Mouse (Mus musculus) midbrain, embryonic 15.5 days (tissue): ENCODE measurements around the gene Grcc10. TPM values are rescaled to one million over a fixed set of nuclear protein-coding genes. Genes with fewer than 3 reads are reported as not detected.
A peak's percentile ranks its signal among the peaks of the same experiment; 100 is the strongest.

Experiments
- ATAC-seq: fragments of 200-750 bp; cut with Nextera tagmentation; replicated peaks from 2 replicates; pipeline ENCODE4 v1.8.0; 2017; ENCODE audit warnings: moderate TSS enrichment
- H3K27ac ChIP-seq: fragments of 300-500 bp; sonication (generic); 2 replicates; pipeline ENCODE4 v1.5.1; 2015; ENCODE audit warnings: mild to moderate bottlenecking, inconsistent platforms
- H3K27me3 ChIP-seq: fragments of 300-500 bp; sonication (generic); replicated peaks from 2 replicates; pipeline ENCODE4 v1.6.1; 2015; ENCODE audit warnings: inconsistent platforms
- H3K36me3 ChIP-seq: fragments of 300-500 bp; sonication (generic); replicated peaks from 2 replicates; pipeline ENCODE4 v1.6.1; 2015; ENCODE audit warnings: inconsistent platforms
- H3K4me1 ChIP-seq: fragments of 300-500 bp; sonication (generic); 2 replicates; pipeline ENCODE4 v1.6.1; 2015; ENCODE audit warnings: inconsistent platforms
- H3K4me2 ChIP-seq: fragments of 300-500 bp; sonication (generic); 2 replicates; pipeline ENCODE4 v1.6.1; 2015; ENCODE audit warnings: inconsistent platforms, mild to moderate bottlenecking, moderate library complexity
- H3K4me3 ChIP-seq: fragments of 300-500 bp; sonication (generic); 2 replicates; pipeline ENCODE4 v1.5.1; 2015; ENCODE audit warnings: mild to moderate bottlenecking, inconsistent platforms
- H3K9ac ChIP-seq: fragments of 300-500 bp; sonication (generic); 2 replicates; pipeline ENCODE4 v1.6.1; 2015; ENCODE audit warnings: mild to moderate bottlenecking, inconsistent platforms
- H3K9me3 ChIP-seq: fragments of 300-500 bp; sonication (generic); 2 replicates; pipeline ENCODE4 v1.6.1; 2016; ENCODE audit warnings: inconsistent platforms
- WGBS: fragments of 180-500 bp; shearing (Covaris S2); methylation state at CpG from one replicate; pipeline ENCODE4 v1.1.7; 2015; ENCODE audit warnings: mixed read lengths; 5-methylcytosine and 5-hydroxymethylcytosine counted together
- polyA plus RNA-seq: library from polyadenylated mRNA; unstranded; fragments of >200 nt; fragmentation: Nextera tagmentation; extraction: Ambion mirVana; gene quantifications from 2 replicates; pipeline ENCODE4 v1.2.1, GENCODE M21; 2015

Grcc10 gene
- polyA plus RNA-seq, 1 experiment from 2014 or later: 674 TPM

- H3K4me3 ChIP-seq: peak within 1 kb of the TSS; percentile 58
- peak; percentile 61 for ATAC-seq
- H3K4me2 ChIP-seq: peak within 1 kb of the TSS; percentile 72
- H3K9me3 ChIP-seq: no peaks in the 10 kb centered on the region
- H3K27ac ChIP-seq: peak within 1 kb of the TSS; percentile 96
- peak within 1 kb of the TSS; percentile 81 for H3K9ac ChIP-seq
- no peaks in the 10 kb centered on the region for H3K36me3 ChIP-seq
- peaks cover 45% of the 10 kb centered on the region for H3K4me1 ChIP-seq
- under 1% methylated on average over 33 of the region's 100 CpGs for WGBS
- H3K27me3 ChIP-seq: no peaks in the 10 kb centered on the region
Observed at GRCm38 (mm10) chr6:124755831-124756595, 14.8 kb upstream of the Grcc10 start, which contains the start of the genes Gm45234 and Atn1. Gm45234 (minus strand) TSS chr6:124756021. Atn1 (minus strand) TSS chr6:124756524.

GRCm38 (mm10) chr6:124755306-124755705 is 14.1 kb upstream of the Grcc10 start:
- no peak for ATAC-seq
- 0% methylated on average over 3 of the region's 3 CpGs for WGBS
- H3K4me1 ChIP-seq: peaks cover 50% of the 10 kb centered on the region
- no peaks in the 10 kb centered on the region for H3K9me3 ChIP-seq
- H3K9ac ChIP-seq: peak overlapping the region; percentile 81
- H3K4me3 ChIP-seq: peak overlapping the region; percentile 58
- H3K4me2 ChIP-seq: peak overlapping the region; percentile 72
- no peaks in the 10 kb centered on the region for H3K27me3 ChIP-seq
- peak overlapping the region; percentile 96 for H3K27ac ChIP-seq
- no peaks in the 10 kb centered on the region for H3K36me3 ChIP-seq

- H3K4me2 ChIP-seq: 0 out of 2 replicates have a peak overlapping the region, but pooled peaks have one; percentile 4
- no peaks in the 10 kb centered on the region for H3K27me3 ChIP-seq
- peaks cover 51% of the 10 kb centered on the region for H3K4me1 ChIP-seq
- peaks cover 8% of the 10 kb centered on the region; the same call in 1 of the 2 replicates for H3K36me3 ChIP-seq
- H3K4me3 ChIP-seq: no peak overlapping the region
- WGBS: 94% methylated on average over 2 of the region's 2 CpGs
- no peaks in the 10 kb centered on the region for H3K9me3 ChIP-seq
- no peak for ATAC-seq
- H3K27ac ChIP-seq: no peak overlapping the region
- no peak overlapping the region for H3K9ac ChIP-seq
Observed at GRCm38 (mm10) chr6:124753861-124754260, 12.7 kb upstream of the Grcc10 start.

- H3K36me3 ChIP-seq: peaks cover 18% of the 10 kb centered on the region; the same call in 1 of the 2 replicates
- no peaks in the 10 kb centered on the region for H3K27me3 ChIP-seq
- no peaks in the 10 kb centered on the region for H3K9me3 ChIP-seq
- H3K9ac ChIP-seq: no peak overlapping the region
- peaks cover 43% of the 10 kb centered on the region for H3K4me1 ChIP-seq
- H3K4me2 ChIP-seq: no peak overlapping the region
- no peak overlapping the region for H3K4me3 ChIP-seq
- ATAC-seq: no peak
- H3K27ac ChIP-seq: no peak overlapping the region
- WGBS: 86% methylated on average over 8 of the region's 8 CpGs
Observed at GRCm38 (mm10) chr6:124750405-124750804, 9.2 kb upstream of the Grcc10 start.

DNA sequence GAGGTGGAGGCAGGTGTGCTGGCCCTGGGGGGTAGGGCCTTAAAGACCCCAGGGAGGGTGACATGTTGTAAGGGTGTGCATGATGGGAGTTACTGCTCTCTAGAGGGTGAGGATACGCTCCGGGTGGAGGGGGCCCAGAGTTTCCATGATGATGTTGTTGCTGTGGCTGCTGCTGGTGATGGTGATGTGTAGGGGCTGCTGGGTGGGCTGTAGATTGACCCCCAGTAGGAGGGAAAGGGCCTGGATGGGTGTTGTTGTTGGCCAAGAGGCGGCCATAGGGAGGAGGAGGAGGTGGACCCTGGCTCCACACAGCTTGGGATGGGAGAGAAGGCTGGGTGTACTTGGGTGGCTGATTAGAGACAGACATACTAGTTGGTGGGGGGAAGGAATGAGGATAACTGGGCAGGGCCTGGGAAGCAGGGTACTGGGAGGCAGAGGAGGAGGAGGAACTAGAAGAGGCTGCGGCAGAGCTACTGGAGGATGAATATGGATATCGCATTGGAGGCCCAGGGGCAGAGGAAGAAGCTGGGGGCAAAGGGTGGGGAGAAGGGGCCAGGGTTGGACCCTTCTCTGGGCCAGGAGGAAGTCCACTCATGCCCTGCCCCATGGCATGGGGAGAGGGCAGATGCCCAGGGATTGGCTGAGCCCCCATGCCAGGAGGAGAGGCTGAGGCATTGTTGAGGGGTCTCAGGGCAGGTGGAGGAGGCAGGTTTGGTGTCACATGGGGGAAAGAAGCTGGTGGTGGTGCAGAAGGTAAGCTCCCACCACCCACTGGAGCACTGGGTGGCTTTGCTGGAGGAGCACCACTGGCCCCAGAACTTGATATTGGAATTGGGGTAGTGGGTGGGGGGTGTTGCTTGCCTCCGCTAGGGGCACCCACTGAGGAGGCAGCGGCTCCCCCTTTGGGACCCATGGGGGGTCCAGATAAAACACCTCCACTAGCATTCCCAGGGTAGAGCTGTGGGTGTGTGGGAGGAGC is 5.8 kb upstream of the Grcc10 start:
- Histone ChIP-seq H3K27me3 (no peaks in the 10 kb centered on the region), H3K27ac (peak overlapping the region; percentile 89), H3K36me3 (peaks cover 41% of the 10 kb centered on the region), H3K9me3 (no peaks in the 10 kb centered on the region), H3K4me2 (peak overlapping the region; percentile 70), H3K4me1 (peaks cover 36% of the 10 kb centered on the region), H3K9ac (peak overlapping the region; percentile 48; the same call in 1 of the 2 replicates), H3K4me3 (peak overlapping the region; percentile 42; the same call in 1 of the 2 replicates)
- peak; percentile 1; the same call in 1 of the 2 replicates for ATAC-seq
- 86% methylated on average over 7 of the region's 7 CpGs for WGBS

GRCm38 (mm10) chr6:124746296-124746605 is 5.1 kb upstream of the Grcc10 start:
- peaks cover 41% of the 10 kb centered on the region for H3K36me3 ChIP-seq
- 18% methylated on average over 8 of the region's 8 CpGs for WGBS
- H3K4me2 ChIP-seq: peak overlapping the region; percentile 70
- H3K9ac ChIP-seq: peak overlapping the region; percentile 48
- H3K27ac ChIP-seq: peak overlapping the region; percentile 89
- H3K9me3 ChIP-seq: no peaks in the 10 kb centered on the region
- H3K4me1 ChIP-seq: peaks cover 42% of the 10 kb centered on the region
- peak; percentile 16 for ATAC-seq
- H3K27me3 ChIP-seq: no peaks in the 10 kb centered on the region
- H3K4me3 ChIP-seq: peak overlapping the region; percentile 42

DNA sequence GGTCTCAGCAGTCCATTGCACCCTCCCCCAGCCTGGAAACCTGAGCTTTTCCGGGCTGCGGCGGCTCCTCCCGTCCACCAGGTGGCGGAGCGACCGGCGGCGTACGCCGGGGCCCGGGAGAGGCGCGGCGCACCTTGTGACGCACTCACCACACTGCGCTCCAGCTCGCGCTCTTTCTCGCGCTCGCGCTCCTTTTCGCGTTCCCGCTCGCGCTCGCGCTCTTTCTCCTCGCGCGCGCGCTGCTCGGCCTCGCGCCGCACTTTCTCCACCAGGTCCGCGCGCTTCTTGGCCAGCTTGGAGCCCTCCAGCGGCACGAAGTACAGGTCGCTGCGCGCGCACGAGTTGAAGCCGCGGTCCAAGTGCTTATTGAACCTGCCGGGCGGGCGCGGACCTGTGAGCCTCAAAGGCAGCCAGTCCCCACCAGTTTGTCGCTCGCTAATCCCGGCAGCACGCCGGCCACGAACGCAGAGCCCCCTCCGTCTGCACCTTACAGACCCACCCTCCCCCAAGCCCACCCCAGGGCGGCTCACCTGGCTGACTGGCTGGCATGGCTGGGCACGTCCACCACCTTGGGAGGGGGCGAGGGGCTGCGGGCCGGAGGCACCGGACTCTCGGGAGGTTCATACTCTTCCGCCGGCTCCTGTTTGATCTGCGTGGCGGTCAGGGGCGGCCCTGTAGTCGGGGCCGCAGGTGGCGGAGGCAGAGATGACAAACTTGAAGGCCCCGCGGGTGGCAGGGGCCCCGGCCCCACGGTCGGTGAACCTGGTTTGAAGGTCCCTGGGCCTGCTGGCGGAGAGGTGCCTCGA is 4.5 kb upstream of the Grcc10 start:
- H3K4me2 ChIP-seq: peak overlapping the region; percentile 70
- peaks cover 41% of the 10 kb centered on the region for H3K36me3 ChIP-seq
- WGBS: under 1% methylated on average over 85 of the region's 85 CpGs
- peak; percentile 83 for ATAC-seq
- H3K4me3 ChIP-seq: peak overlapping the region; percentile 42
- peak overlapping the region; percentile 89 for H3K27ac ChIP-seq
- H3K4me1 ChIP-seq: peaks cover 41% of the 10 kb centered on the region
- no peaks in the 10 kb centered on the region for H3K9me3 ChIP-seq
- no peaks in the 10 kb centered on the region for H3K27me3 ChIP-seq
- peak overlapping the region; percentile 48 for H3K9ac ChIP-seq

- no peaks in the 10 kb centered on the region for H3K9me3 ChIP-seq
- H3K4me3 ChIP-seq: peak overlapping the region; percentile 42
- H3K4me2 ChIP-seq: peak overlapping the region; percentile 70
- ATAC-seq: no peak
- 67% methylated on average over 26 of the region's 26 CpGs for WGBS
- no peaks in the 10 kb centered on the region for H3K27me3 ChIP-seq
- H3K4me1 ChIP-seq: peaks cover 36% of the 10 kb centered on the region
- peak overlapping the region; percentile 89 for H3K27ac ChIP-seq
- H3K36me3 ChIP-seq: peaks cover 41% of the 10 kb centered on the region
- peak overlapping the region; percentile 41 for H3K9ac ChIP-seq
Observed at GRCm38 (mm10) chr6:124744755-124745321, 3.7 kb upstream of the Grcc10 start.

DNA sequence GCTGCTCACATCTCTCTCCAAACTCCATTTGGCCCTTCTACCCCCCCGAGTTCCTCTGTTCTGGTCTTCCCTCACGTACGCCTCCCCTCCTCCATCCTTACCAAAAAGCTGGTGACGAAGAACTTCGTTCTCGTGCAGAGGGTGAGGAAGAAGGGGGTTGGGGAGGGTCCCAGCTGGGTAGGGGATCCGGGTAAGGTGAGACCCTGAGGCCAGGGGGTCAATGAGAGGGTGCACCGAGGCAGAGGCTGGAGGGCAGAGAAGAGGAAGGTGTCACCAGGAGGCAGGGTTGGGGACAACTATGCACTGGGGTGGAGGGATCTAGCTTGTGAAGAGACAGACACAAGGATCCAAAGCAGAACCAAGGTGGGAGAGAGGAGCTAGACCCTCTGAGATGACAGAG is 2.5 kb upstream of the Grcc10 start:
- 87% methylated on average over 8 of the region's 8 CpGs for WGBS
- H3K4me2 ChIP-seq: no peak overlapping the region
- H3K27me3 ChIP-seq: no peaks in the 10 kb centered on the region
- H3K27ac ChIP-seq: no peak overlapping the region
- H3K4me3 ChIP-seq: no peak overlapping the region
- peaks cover 48% of the 10 kb centered on the region for H3K4me1 ChIP-seq
- ATAC-seq: no peak
- H3K9me3 ChIP-seq: no peaks in the 10 kb centered on the region
- H3K9ac ChIP-seq: no peak overlapping the region
- H3K36me3 ChIP-seq: peaks cover 34% of the 10 kb centered on the region

DNA sequence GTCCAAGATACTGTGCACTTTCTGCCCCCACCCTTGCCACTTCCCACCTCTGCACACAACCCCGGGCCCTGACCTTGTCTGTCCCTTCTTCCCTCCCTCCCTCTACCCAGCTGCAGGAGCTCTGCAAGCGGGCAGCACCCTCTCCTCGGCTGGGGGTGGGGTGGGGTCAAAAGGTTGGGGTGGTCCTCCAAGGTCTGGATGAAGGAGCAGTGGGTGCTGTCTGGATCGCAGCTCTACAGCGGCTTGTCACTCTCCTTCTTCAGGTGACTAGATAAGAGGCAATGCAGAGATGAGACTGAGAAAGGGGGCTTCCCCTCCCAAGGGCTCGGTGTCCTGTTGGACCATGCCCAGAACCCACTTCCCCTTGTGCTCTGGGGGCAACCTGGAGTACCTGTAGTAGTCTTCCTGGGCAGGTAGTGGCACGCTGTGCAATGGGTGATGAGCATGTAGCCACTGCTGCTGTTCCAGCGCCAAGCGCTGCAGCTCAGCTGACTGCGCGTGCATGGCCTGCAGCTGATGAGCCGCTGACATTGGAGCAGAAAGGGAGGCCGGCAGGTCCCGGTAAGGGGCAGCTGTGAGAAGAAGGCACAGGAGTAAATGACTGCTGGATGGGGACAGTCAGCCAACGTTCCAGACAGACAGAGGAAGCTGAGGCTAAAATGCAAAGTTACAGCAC is 1.8 kb upstream of the Grcc10 start:
- 94% methylated on average over 15 of the region's 15 CpGs for WGBS
- no peak overlapping the region for H3K9ac ChIP-seq
- no peaks in the 10 kb centered on the region for H3K9me3 ChIP-seq
- peaks cover 51% of the 10 kb centered on the region for H3K4me1 ChIP-seq
- H3K4me3 ChIP-seq: no peak overlapping the region
- peak overlapping the region; percentile 98; the same call in 1 of the 2 replicates for H3K27ac ChIP-seq
- H3K27me3 ChIP-seq: no peaks in the 10 kb centered on the region
- H3K4me2 ChIP-seq: no peak overlapping the region
- no peak for ATAC-seq
- peaks cover 28% of the 10 kb centered on the region for H3K36me3 ChIP-seq

DNA sequence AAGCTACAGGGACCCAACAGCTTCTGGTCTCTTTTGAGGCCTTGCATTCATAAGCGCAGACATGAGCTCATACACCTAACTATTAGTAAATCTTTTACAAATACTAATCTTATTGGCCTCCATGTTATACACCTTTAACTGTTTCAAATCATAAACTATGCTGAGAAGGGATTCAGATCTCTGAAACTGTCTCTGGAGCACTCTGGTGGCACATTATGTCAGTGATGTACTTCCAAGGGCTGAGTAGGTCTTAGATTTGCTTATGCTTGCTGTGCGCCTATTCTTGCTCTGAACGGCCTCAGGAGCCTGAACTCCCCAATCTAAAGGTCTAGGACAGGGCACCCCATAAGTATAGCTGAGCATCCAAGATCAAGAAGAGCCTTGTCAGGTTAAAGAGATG is 668 bp upstream of the Grcc10 start:
- H3K27ac ChIP-seq: peak overlapping the region; percentile 98
- peaks cover 24% of the 10 kb centered on the region for H3K36me3 ChIP-seq
- peak overlapping the region; percentile 63 for H3K4me2 ChIP-seq
- no peaks in the 10 kb centered on the region for H3K9me3 ChIP-seq
- peaks cover 51% of the 10 kb centered on the region for H3K4me1 ChIP-seq
- WGBS: 68% methylated on average over 3 of the region's 3 CpGs
- H3K4me3 ChIP-seq: peak overlapping the region; percentile 55
- peak overlapping the region; percentile 69 for H3K9ac ChIP-seq
- ATAC-seq: no peak
- H3K27me3 ChIP-seq: no peaks in the 10 kb centered on the region
